Mouse (Mus musculus): Measurements from ENCODE around the gene Yy1. TPM values are rescaled to one million over a fixed set of nuclear protein-coding genes. Genes with fewer than 3 reads are reported as not detected.
"Not testable (repeated sequence)": the region's sequence is repeated elsewhere in the genome, so short reads cannot be mapped to it uniquely, and the experiment has no call there.

Yy1 gene
- polyA plus RNA-seq, 1 experiment: 13.5 TPM

- peaks cover 21% of the 10 kb centered on the region for H3K4me1 ChIP-seq (ENCODE audit: control insufficient read depth, insufficient read depth, low read length)
- TF ChIP-seq POLR2A (IDR thresholded peaks at IDR 0.05; ENCODE audit: low read depth, low read length) (no peak), CTCF (conservative IDR thresholded peaks at IDR 0.05; ENCODE audit: insufficient read depth, insufficient read length, low read depth, low read length) (no peak)
- H3K4me3 ChIP-seq (ENCODE audit: insufficient read depth, low read depth, low read length): peak overlapping the region; percentile 65
- H3K27me3 ChIP-seq (replicated peaks; ENCODE audit: control insufficient read depth, insufficient read depth, low read length): no peaks in the 10 kb centered on the region
- H3K36me3 ChIP-seq (ENCODE audit: control insufficient read depth, insufficient read depth, low read length): no peaks in the 10 kb centered on the region
- no peak for DNase-seq
- peak overlapping the region; percentile 84; the same call in 1 of the 2 replicates for H3K27ac ChIP-seq (ENCODE audit: insufficient read depth, low read depth, low read length)
- WGBS: 49% methylated on average over 7 of the region's 7 CpGs
Observed at GRCm38 (mm10) chr12:108836722-108837121, 43.9 kb downstream of the Yy1 start.

- WGBS: 65% methylated on average over 6 of the region's 6 CpGs
- no peak overlapping the region for H3K4me3 ChIP-seq (ENCODE audit: insufficient read depth, low read depth, low read length)
- no peaks in the 10 kb centered on the region for H3K27me3 ChIP-seq (replicated peaks; ENCODE audit: control insufficient read depth, insufficient read depth, low read length)
- no peaks in the 10 kb centered on the region for H3K36me3 ChIP-seq (ENCODE audit: control insufficient read depth, insufficient read depth, low read length)
- peaks cover 11% of the 10 kb centered on the region for H3K4me1 ChIP-seq (ENCODE audit: control insufficient read depth, insufficient read depth, low read length)
- peak; percentile 67 for DNase-seq
- peak overlapping the region; percentile 48; the same call in 1 of the 2 replicates for H3K27ac ChIP-seq (ENCODE audit: insufficient read depth, low read depth, low read length)
- TF ChIP-seq POLR2A (IDR thresholded peaks at IDR 0.05; ENCODE audit: low read depth, low read length) (no peak), CTCF (conservative IDR thresholded peaks at IDR 0.05; ENCODE audit: insufficient read depth, insufficient read length, low read depth, low read length) (no peak)
Observed at GRCm38 (mm10) chr12:108841181-108841580, 48.4 kb downstream of the Yy1 start.

- no peak overlapping the region for H3K27ac ChIP-seq (ENCODE audit: insufficient read depth, low read depth, low read length)
- H3K36me3 ChIP-seq (ENCODE audit: control insufficient read depth, insufficient read depth, low read length): no peaks in the 10 kb centered on the region
- 87% methylated on average over 7 of the region's 7 CpGs for WGBS
- H3K27me3 ChIP-seq (replicated peaks; ENCODE audit: control insufficient read depth, insufficient read depth, low read length): no peaks in the 10 kb centered on the region
- no peak for DNase-seq
- peaks cover under 1% of the 10 kb centered on the region; the same call in 1 of the 2 replicates for H3K4me1 ChIP-seq (ENCODE audit: control insufficient read depth, insufficient read depth, low read length)
- H3K4me3 ChIP-seq (ENCODE audit: insufficient read depth, low read depth, low read length): no peak overlapping the region
- TF ChIP-seq POLR2A (IDR thresholded peaks at IDR 0.05; ENCODE audit: low read depth, low read length) (no peak), CTCF (conservative IDR thresholded peaks at IDR 0.05; ENCODE audit: insufficient read depth, insufficient read length, low read depth, low read length) (no peak)
Observed at GRCm38 (mm10) chr12:108842663-108843062, 49.9 kb downstream of the Yy1 start.

- H3K4me3 ChIP-seq (ENCODE audit: insufficient read depth, low read depth, low read length); H3K27me3 ChIP-seq (replicated peaks; ENCODE audit: control insufficient read depth, insufficient read depth, low read length); H3K27ac ChIP-seq (ENCODE audit: insufficient read depth, low read depth, low read length); H3K36me3 ChIP-seq (ENCODE audit: control insufficient read depth, insufficient read depth, low read length); H3K4me1 ChIP-seq (ENCODE audit: control insufficient read depth, insufficient read depth, low read length): not testable (repeated sequence)
- 93% methylated on average over 3 of the region's 3 CpGs for WGBS
- DNase-seq: peak; percentile 29
- peak; percentile 42 for TF ChIP-seq CTCF (conservative IDR thresholded peaks at IDR 0.05; ENCODE audit: insufficient read depth, insufficient read length, low read depth, low read length)
Observed at GRCm38 (mm10) chr12:108848033-108848432, 55.3 kb downstream of the Yy1 start.

GRCm38 (mm10) chr12:108849488-108850022 lies 56.8 kb downstream of the Yy1 start:
- TF ChIP-seq CTCF (conservative IDR thresholded peaks at IDR 0.05; ENCODE audit: insufficient read depth, insufficient read length, low read depth, low read length) (no peak), POLR2A (IDR thresholded peaks at IDR 0.05; ENCODE audit: low read depth, low read length) (no peak)
- DNase-seq: no peak

GRCm38 (mm10) chr12:108850129-108850528 lies 57.4 kb downstream of the Yy1 start:
- Histone ChIP-seq H3K27ac (ENCODE audit: insufficient read depth, low read depth, low read length) (no peak overlapping the region), H3K27me3 (replicated peaks; ENCODE audit: control insufficient read depth, insufficient read depth, low read length) (no peaks in the 10 kb centered on the region), H3K4me1 (ENCODE audit: control insufficient read depth, insufficient read depth, low read length) (no peaks in the 10 kb centered on the region), H3K4me3 (ENCODE audit: insufficient read depth, low read depth, low read length) (no peak overlapping the region), H3K36me3 (ENCODE audit: control insufficient read depth, insufficient read depth, low read length) (no peaks in the 10 kb centered on the region)
- peak; percentile 51 for DNase-seq
- TF ChIP-seq CTCF (conservative IDR thresholded peaks at IDR 0.05; ENCODE audit: insufficient read depth, insufficient read length, low read depth, low read length) (no peak), POLR2A (IDR thresholded peaks at IDR 0.05; ENCODE audit: low read depth, low read length) (no peak)
- WGBS: 44% methylated on average over 8 of the region's 8 CpGs

More at GRCm38 (mm10) chr12:108849488-108850022, 56.8 kb downstream of the Yy1 start:
- H3K4me1 ChIP-seq (ENCODE audit: control insufficient read depth, insufficient read depth, low read length): no peaks in the 10 kb centered on the region
- 68% methylated on average over 4 of the region's 4 CpGs for WGBS
- no peak overlapping the region for H3K4me3 ChIP-seq (ENCODE audit: insufficient read depth, low read depth, low read length)
- no peak overlapping the region for H3K27ac ChIP-seq (ENCODE audit: insufficient read depth, low read depth, low read length)
- no peaks in the 10 kb centered on the region for H3K27me3 ChIP-seq (replicated peaks; ENCODE audit: control insufficient read depth, insufficient read depth, low read length)
- no peaks in the 10 kb centered on the region for H3K36me3 ChIP-seq (ENCODE audit: control insufficient read depth, insufficient read depth, low read length)

GRCm38 (mm10) chr12:108850886-108851285 lies 58.1 kb downstream of the Yy1 start:
- 81% methylated on average over 8 of the region's 8 CpGs for WGBS
- Histone ChIP-seq H3K4me1 (ENCODE audit: control insufficient read depth, insufficient read depth, low read length) (no peaks in the 10 kb centered on the region), H3K27me3 (replicated peaks; ENCODE audit: control insufficient read depth, insufficient read depth, low read length) (no peaks in the 10 kb centered on the region), H3K27ac (ENCODE audit: insufficient read depth, low read depth, low read length) (no peak overlapping the region), H3K4me3 (ENCODE audit: insufficient read depth, low read depth, low read length) (no peak overlapping the region), H3K36me3 (ENCODE audit: control insufficient read depth, insufficient read depth, low read length) (no peaks in the 10 kb centered on the region)
- TF ChIP-seq CTCF (conservative IDR thresholded peaks at IDR 0.05; ENCODE audit: insufficient read depth, insufficient read length, low read depth, low read length) (no peak), POLR2A (IDR thresholded peaks at IDR 0.05; ENCODE audit: low read depth, low read length) (no peak)
- DNase-seq: no peak
